Mouse (Mus musculus) small intestine, adult 2 months (tissue): ENCODE measurements around the gene Hps6.

Source experiments
- CTCF ChIP-seq: fragments of 200-500 bp; IDR thresholded peaks from 2 replicates; pipeline ENCODE4 v1.5.1; 2012; ENCODE audit warnings: low read depth, mild to moderate bottlenecking, control low read depth, inconsistent platforms, low read length, moderate library complexity, mixed read lengths; ENCODE audit not compliant: insufficient replicate concordance, insufficient read length; ENCODE audit errors: extremely low read depth
- POLR2A ChIP-seq: fragments of 200-500 bp; IDR thresholded peaks from 2 replicates; pipeline ENCODE4 v1.6.1; 2012; ENCODE audit warnings: low read depth, mild to moderate bottlenecking, control low read depth, inconsistent platforms, low read length, moderate library complexity

GRCm38 (mm10) chr19:46026567-46026966, 23.3 kb downstream of the Hps6 start:
- TF ChIP-seq CTCF (no peak), POLR2A (no peak)
